8 mouse cellular contexts compared by ENCODE assay signal in the genomic region with DNA sequence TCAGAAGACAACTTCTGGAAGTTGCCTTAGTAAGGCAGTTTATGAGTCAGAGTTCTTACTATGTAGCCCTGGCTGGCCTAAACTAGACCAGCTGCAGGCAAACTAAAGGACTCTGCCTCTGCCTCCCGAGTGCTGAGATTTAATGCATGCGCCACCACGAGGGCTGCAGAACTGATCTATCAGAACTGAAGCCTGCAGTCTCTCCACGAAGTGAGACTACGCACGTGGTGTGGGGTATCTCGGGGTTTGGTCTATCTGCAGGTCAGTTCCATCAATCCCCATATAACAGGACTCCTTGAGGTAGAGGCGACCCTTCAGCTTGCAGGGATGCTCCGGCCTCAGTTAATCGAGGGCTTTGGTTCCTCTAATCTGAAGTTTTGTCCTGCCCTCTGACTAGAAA. TPM values are rescaled to one million over a fixed set of nuclear protein-coding genes. Genes with fewer than 3 reads are reported as not detected.
DNase-seq lines count a peak whose midpoint lies in the region; ATAC-seq and TF ChIP-seq lines count a peak whose summit lies in the region.

No protein-coding gene starts in this region.

- peak overlapping the region; percentile 84 for H3K9ac ChIP-seq in heart, adult 2 months (ENCODE audit: low read depth, low read length)
- peak overlapping the region; percentile 60 for H3K9ac ChIP-seq in liver, embryonic 16.5 days (ENCODE audit: low read depth, low read length)

- DNase-seq in heart, adult 2 months: no peak
- no peak for DNase-seq in heart, postnatal 36 days
- DNase-seq in 416B (ENCODE audit: low read depth): peak; percentile 57
- DNase-seq in embryo, embryonic 11 days: peak; percentile 55
- DNase-seq in hindbrain, embryonic 10.5 days (ENCODE audit: low spot score): no peak
- DNase-seq in spleen, postnatal 36 days (ENCODE audit: low spot score in 2 of 2): no peak

- 3% methylated on average over 10 of the region's 10 CpGs for WGBS in heart, adult 2 months
- WGBS in hindbrain, embryonic 10.5 days: 3% methylated on average over 10 of the region's 10 CpGs
- WGBS in liver, embryonic 16.5 days (ENCODE audit: insufficient replicate concordance): 5% methylated on average over 10 of the region's 10 CpGs
- WGBS in olfactory bulb, adult 2 months: under 1% methylated on average over 10 of the region's 10 CpGs

- peaks cover 8% of the 10 kb centered on the region; the same call in 1 of the 2 replicates for H3K4me1 ChIP-seq in heart, adult 2 months (ENCODE audit: control insufficient read depth, insufficient read depth, low read length)
- peaks cover 25% of the 10 kb centered on the region for H3K4me1 ChIP-seq in hindbrain, embryonic 10.5 days (replicated peaks)
- H3K4me1 ChIP-seq in liver, embryonic 16.5 days (ENCODE audit: control insufficient read depth, low read depth, low read length): peaks cover 17% of the 10 kb centered on the region
- H3K4me1 ChIP-seq in olfactory bulb, adult 2 months (ENCODE audit: control insufficient read depth, insufficient read depth, low read length): peaks cover 10% of the 10 kb centered on the region

- H3K9me3 ChIP-seq in hindbrain, embryonic 10.5 days: no peaks in the 10 kb centered on the region
- no peaks in the 10 kb centered on the region for H3K9me3 ChIP-seq in liver, embryonic 16.5 days (replicated peaks; ENCODE audit: control insufficient read depth, low read length)

- no peak for TF ChIP-seq EP300 in heart, adult 2 months (IDR thresholded peaks at IDR 0.05; ENCODE audit: insufficient read depth, low read depth, low read length)

- no peaks in the 10 kb centered on the region for H3K36me3 ChIP-seq in heart, adult 2 months (ENCODE audit: control insufficient read depth, insufficient read depth, low read length)
- H3K36me3 ChIP-seq in hindbrain, embryonic 10.5 days: peaks cover 41% of the 10 kb centered on the region
- peaks cover under 1% of the 10 kb centered on the region for H3K36me3 ChIP-seq in liver, embryonic 16.5 days (ENCODE audit: control insufficient read depth, insufficient read depth)

- peak overlapping the region; percentile 86 for H3K27ac ChIP-seq in heart, adult 2 months
- H3K27ac ChIP-seq in hindbrain, embryonic 10.5 days: peak overlapping the region; percentile 97
- 0 out of 2 replicates have a peak overlapping the region, but pooled peaks have one; percentile 34 for H3K27ac ChIP-seq in liver, embryonic 16.5 days (ENCODE audit: low read length)
- peak overlapping the region; percentile 31; the same call in 1 of the 2 replicates for H3K27ac ChIP-seq in olfactory bulb, adult 2 months (ENCODE audit: insufficient read depth, low read depth, low read length)

- H3K4me2 ChIP-seq in liver, embryonic 16.5 days (ENCODE audit: low read depth, low read length): peak overlapping the region; percentile 94

- H3K4me3 ChIP-seq in heart, adult 2 months: peak overlapping the region; percentile 76
- peak overlapping the region; percentile 81 for H3K4me3 ChIP-seq in hindbrain, embryonic 10.5 days
- H3K4me3 ChIP-seq in liver, embryonic 16.5 days (ENCODE audit: low read depth, low read length): peak overlapping the region; percentile 87
- peak overlapping the region; percentile 80 for H3K4me3 ChIP-seq in olfactory bulb, adult 2 months (ENCODE audit: insufficient read depth, low read depth, low read length)

- no peaks in the 10 kb centered on the region for H3K27me3 ChIP-seq in heart, adult 2 months (ENCODE audit: control insufficient read depth, insufficient read depth, low read length)
- no peaks in the 10 kb centered on the region for H3K27me3 ChIP-seq in hindbrain, embryonic 10.5 days (ENCODE audit: insufficient read depth, poor library complexity, severe bottlenecking)
- H3K27me3 ChIP-seq in liver, embryonic 16.5 days (ENCODE audit: control insufficient read depth, insufficient read depth, low read depth, low read length): no peaks in the 10 kb centered on the region

- TF ChIP-seq POLR2A in heart, adult 2 months (IDR thresholded peaks at IDR 0.05; ENCODE audit: insufficient read depth, low read depth, low read length): no peak
- no peak for TF ChIP-seq POLR2A in olfactory bulb, adult 2 months (IDR thresholded peaks at IDR 0.05; ENCODE audit: insufficient read depth, low read depth, low read length)

- no peak for ATAC-seq in liver, embryonic 16.5 days (ENCODE audit: low read depth)

- H3K79me2 ChIP-seq in heart, adult 2 months (replicated peaks; ENCODE audit: control insufficient read depth, insufficient read depth, low read length): no peaks in the 10 kb centered on the region

- intact Hi-C loops in heart, adult 2 months (cut with DNase I): loop anchor here (1.0 to 5.0 kb wide), 2 partner anchors 40 to 213 kb away; a partner anchor contains a TSS
- intact Hi-C loops in heart, postnatal 36 days (cut with DNase I): no loop called here

- TF ChIP-seq CTCF in heart, adult 2 months (IDR thresholded peaks at IDR 0.05): no peak
- no peak for TF ChIP-seq CTCF in olfactory bulb, adult 2 months (IDR thresholded peaks at IDR 0.05; ENCODE audit: insufficient read depth, low read depth, low read length)

RNA-seq across cellular contexts. Expression of a gene that starts 0.6 kb away (rescaled TPM):
- total RNA-seq in heart, adult 2 months (2021): 10 to 100 TPM; 13.5 to 13.7 TPM
- 13.4 and 16.7 TPM in 2 replicates for polyA plus RNA-seq in heart, adult 2 months (2012; rRNA removed)
- 10 to 100 TPM; 15.6 to 16.3 TPM for total RNA-seq in heart, postnatal 36 days (2021)
- polyA plus RNA-seq in hindbrain, embryonic 10.5 days (2016; fragmentation: Nextera tagmentation; extraction: Ambion mirVana): 24.8 and 26.6 TPM in 2 replicates
- 8.1 and 9.1 TPM in 2 replicates for polyA plus RNA-seq in liver, embryonic 16.5 days (2015; fragmentation: Nextera tagmentation; extraction: Ambion mirVana)
- not detected in 2 replicates for polyA plus RNA-seq in olfactory bulb, adult 2 months (2012; ENCODE audit: insufficient read depth, insufficient read length, low replicate concordance, missing spikeins)

RNA-seq across cellular contexts. Expression of a gene that starts 39.9 kb away (rescaled TPM):
- total RNA-seq in heart, adult 2 months (2021): not detected
- 0.04 TPM in 1 of 2 replicates, not detected in the other for polyA plus RNA-seq in heart, adult 2 months (2012; rRNA removed)
- total RNA-seq in heart, postnatal 36 days (2021): under 1 TPM in 1 of 2 experiments, not detected in 1; 0.19 TPM
- 14.4 and 22.2 TPM in 2 replicates for polyA plus RNA-seq in hindbrain, embryonic 10.5 days (2016; fragmentation: Nextera tagmentation; extraction: Ambion mirVana)
- polyA plus RNA-seq in liver, embryonic 16.5 days (2015; fragmentation: Nextera tagmentation; extraction: Ambion mirVana): 17.3 and 19.1 TPM in 2 replicates
- polyA plus RNA-seq in olfactory bulb, adult 2 months (2012; ENCODE audit: insufficient read depth, insufficient read length, low replicate concordance, missing spikeins): not detected in 2 replicates

RNA-seq across cellular contexts. Expression of a gene that starts 40.0 kb away (rescaled TPM):
- 10 to 100 TPM; 14.3 to 17.0 TPM for total RNA-seq in heart, adult 2 months (2021)
- polyA plus RNA-seq in heart, adult 2 months (2012; rRNA removed): 3.2 and 7.1 TPM in 2 replicates
- total RNA-seq in heart, postnatal 36 days (2021): 10 to 100 TPM; 15.3 to 18.4 TPM
- 101 and 117 TPM in 2 replicates for polyA plus RNA-seq in hindbrain, embryonic 10.5 days (2016; fragmentation: Nextera tagmentation; extraction: Ambion mirVana)
- polyA plus RNA-seq in liver, embryonic 16.5 days (2015; fragmentation: Nextera tagmentation; extraction: Ambion mirVana): 30.6 and 36.8 TPM in 2 replicates
- polyA plus RNA-seq in olfactory bulb, adult 2 months (2012; ENCODE audit: insufficient read depth, insufficient read length, low replicate concordance, missing spikeins): not detected in 2 replicates

Comparison
In these comparisons a context has a peak if more than half of its experiments do, and no peak if none do; other contexts are left out.
1. DNase-seq: peak in 416B (single experiment) and embryo, embryonic 11 days (single experiment); none in heart, adult 2 months (0 of 2), heart, postnatal 36 days (0 of 2), hindbrain, embryonic 10.5 days (single experiment) and spleen, postnatal 36 days (0 of 2).
2. H3K27ac ChIP-seq: peak in every context shown above with its lines; median percentile 97 in hindbrain, embryonic 10.5 days; 86 in heart, adult 2 months; 34 in liver, embryonic 16.5 days; 31 in olfactory bulb, adult 2 months.
3. Peak in every context shown above with its lines, with median percentiles within 50 percentile points of each other: H3K4me3 ChIP-seq.